Mouse (Mus musculus) splenic B cell, adult 2 months (primary cell): ENCODE data around the gene Catspere2.
"Not testable (repeated sequence)": the region's sequence is repeated elsewhere in the genome, so short reads cannot be mapped to it uniquely, and the experiment has no call there.

ENCODE experiments used
- DNase-seq: peaks from one replicate; pipeline ENCODE4 v3.0.0-alpha.2; 2011; ENCODE audit warnings: low read depth, low spot score
- H3K27me3 ChIP-seq: 2 replicates; pipeline ENCODE4 v1.6.1; 2012; ENCODE audit warnings: mild to moderate bottlenecking, low read length, moderate library complexity, mixed read lengths; ENCODE audit not compliant: control insufficient read depth, poor library complexity, insufficient read depth, severe bottlenecking
- H3K36me3 ChIP-seq: 2 replicates; pipeline ENCODE4 v1.6.1; 2012; ENCODE audit warnings: mild to moderate bottlenecking, low read length, moderate library complexity, mixed read lengths; ENCODE audit not compliant: control insufficient read depth, poor library complexity, insufficient read depth, severe bottlenecking

Catspere2 gene

DNA sequence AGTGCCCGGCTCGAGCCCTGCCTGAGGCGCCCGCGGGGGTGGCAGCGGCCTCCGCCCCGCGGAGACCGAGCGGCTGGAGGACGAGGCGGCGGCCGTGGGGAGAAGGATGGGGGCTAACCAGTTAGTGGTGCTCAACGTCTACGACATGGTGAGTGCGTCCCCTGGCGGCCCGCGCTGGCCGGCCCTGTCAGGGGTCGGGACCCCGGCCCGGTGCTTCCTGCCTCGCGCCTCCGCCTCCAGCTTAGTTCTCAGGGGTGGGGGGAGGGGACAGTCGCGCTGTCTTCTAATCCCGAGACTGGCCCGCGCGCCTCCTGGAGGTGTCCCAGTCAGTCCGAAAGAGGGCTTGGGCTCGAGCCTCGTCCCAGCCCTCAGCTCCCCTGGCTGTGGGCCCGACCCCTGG lies 204.6 kb downstream of the Catspere2 start:
- not testable (repeated sequence) for H3K36me3 ChIP-seq

DNA sequence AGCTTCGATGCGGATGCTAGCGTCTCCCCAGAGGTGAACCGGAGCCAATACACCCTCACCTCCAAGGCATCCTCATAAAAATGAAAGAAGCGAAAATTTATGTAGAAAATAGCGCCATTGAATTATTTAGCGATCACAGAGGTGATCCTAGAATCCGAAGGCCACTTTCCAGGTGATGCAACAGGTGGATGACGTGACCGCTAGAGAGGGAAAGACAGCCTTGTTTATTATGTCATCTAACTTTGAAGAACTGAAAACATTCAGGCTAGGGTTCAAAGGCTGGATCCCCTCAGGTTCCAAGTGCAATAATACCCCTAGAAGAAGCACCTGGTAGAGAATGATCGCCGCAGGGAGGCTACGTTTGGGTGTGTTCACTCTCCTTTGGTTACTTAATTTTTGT lies 205.2 kb downstream of the Catspere2 start:
- peak; percentile 35 for DNase-seq
- H3K36me3 ChIP-seq, result no peaks in the 10 kb centered on the region
- no peaks in the 10 kb centered on the region for H3K27me3 ChIP-seq

More for the DNA sequence above, 204.6 kb downstream of the Catspere2 start:
- peak; percentile 69 for DNase-seq
- H3K27me3 ChIP-seq, result not testable (repeated sequence)

DNA sequence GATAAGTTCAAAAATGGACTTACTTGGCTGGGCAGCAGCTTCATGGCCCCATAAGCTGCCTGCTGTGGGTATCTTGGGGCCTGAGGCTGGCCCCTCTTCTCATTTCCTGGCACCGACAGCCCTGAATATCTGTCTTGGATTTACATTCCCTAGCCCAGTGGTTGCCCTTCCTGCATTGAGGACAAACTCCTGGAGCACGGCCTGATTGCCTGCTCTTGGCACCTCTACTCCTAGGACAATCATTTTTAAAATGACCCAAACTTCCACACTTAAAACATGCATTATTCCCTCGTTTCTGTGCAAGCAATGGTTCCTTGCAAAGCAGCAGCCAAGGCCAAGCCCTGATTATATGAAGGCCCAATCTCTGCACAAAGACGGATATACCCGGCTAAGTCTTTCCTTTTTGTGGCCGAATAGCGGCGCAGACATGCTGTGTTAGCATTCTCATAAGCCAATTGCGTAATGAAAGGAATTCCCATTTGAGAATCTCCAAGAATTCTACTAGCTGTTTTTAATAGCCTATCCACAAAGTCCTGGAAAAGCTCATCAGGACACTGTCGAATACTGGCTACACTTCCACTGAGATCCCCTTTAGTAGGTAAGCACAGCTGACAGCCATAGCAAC lies 222.6 kb downstream of the Catspere2 start:
- Histone ChIP-seq H3K36me3 (no peaks in the 10 kb centered on the region), H3K27me3 (no peaks in the 10 kb centered on the region)
- DNase-seq, result no peak

DNA sequence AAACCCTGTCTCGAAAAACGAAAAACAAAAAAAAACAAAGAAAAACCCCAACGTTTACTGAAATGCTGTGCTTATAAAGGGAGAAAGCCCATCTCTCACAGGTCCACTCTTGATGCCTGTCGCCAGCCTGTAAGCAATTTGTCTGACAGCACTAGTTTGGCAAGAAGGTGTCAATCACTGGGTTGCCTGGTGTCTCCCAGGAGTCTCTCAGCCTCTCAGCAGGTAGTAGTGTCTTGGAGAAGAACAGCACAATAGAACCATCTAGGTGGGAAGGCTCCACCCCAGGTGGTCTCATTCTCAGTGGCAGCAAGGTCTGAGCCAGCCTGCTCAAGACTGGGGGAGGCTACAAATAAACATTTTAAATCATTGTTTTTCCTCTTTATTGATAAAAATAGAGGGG lies 224.6 kb downstream of the Catspere2 start:
- DNase-seq, H3K27me3 ChIP-seq, H3K36me3 ChIP-seq: not testable (repeated sequence)

DNA sequence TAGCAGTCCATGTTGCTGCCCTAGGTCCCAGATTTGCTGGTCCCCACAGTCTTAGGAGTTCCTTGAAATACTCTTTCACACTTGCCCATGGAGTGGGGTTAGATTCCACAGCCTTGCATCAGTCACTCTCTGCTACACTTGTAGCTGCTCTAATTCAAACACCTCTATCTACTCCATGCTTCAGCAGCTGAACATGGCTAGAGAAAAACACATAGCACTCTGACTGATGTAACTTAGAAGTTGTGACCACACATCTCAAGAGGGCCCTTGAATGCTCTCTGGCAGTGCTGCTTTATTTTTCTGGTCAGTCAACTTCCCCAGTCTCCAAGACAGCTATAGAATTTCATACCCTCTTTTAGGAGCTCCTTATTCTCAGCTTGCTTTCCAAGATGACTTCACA lies 226.7 kb downstream of the Catspere2 start:
- Histone ChIP-seq H3K36me3 (no peaks in the 10 kb centered on the region), H3K27me3 (no peaks in the 10 kb centered on the region)
- no peak for DNase-seq

DNA sequence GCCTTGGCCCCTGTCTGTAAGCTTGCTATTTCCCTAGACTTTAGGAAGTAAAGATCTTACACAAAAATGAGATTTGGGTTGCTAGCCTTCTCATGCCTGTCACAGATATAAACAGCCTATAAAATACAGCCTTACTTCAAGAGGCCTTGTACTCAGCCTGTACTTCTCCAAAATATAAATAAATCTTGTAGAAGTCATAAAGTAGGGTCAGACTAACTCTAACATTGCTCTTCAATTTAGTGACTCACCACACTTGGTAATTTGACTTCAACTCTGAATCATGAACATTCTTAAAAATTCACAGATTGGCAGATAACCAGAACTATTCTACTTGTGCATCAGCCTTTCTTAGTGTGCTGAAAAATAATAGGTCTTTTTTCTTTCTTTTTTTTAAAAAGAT lies 233.9 kb downstream of the Catspere2 start:
- Histone ChIP-seq H3K36me3 (no peaks in the 10 kb centered on the region), H3K27me3 (no peaks in the 10 kb centered on the region)
- DNase-seq, result no peak

DNA sequence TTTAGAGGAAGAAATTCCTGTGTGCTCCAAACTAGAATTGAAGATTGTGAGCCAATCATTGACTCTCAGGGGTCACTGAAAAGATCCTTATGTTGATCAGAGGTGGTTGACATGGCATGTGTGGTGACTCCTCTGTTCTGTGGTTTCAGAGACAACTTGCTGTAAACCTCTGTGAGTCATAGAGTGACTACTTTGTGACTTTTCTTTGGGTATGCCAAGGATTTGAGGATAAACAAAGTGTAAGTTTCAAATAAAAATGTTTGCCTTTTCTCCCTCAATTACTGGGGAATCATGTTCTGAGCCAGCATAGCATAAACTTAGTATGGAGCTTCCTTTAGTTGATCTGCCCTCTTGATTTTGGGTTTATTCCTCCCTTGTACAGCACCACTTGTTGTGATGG lies 235.1 kb downstream of the Catspere2 start:
- DNase-seq, result no peak
- Histone ChIP-seq H3K27me3 (no peaks in the 10 kb centered on the region), H3K36me3 (no peaks in the 10 kb centered on the region)

DNA sequence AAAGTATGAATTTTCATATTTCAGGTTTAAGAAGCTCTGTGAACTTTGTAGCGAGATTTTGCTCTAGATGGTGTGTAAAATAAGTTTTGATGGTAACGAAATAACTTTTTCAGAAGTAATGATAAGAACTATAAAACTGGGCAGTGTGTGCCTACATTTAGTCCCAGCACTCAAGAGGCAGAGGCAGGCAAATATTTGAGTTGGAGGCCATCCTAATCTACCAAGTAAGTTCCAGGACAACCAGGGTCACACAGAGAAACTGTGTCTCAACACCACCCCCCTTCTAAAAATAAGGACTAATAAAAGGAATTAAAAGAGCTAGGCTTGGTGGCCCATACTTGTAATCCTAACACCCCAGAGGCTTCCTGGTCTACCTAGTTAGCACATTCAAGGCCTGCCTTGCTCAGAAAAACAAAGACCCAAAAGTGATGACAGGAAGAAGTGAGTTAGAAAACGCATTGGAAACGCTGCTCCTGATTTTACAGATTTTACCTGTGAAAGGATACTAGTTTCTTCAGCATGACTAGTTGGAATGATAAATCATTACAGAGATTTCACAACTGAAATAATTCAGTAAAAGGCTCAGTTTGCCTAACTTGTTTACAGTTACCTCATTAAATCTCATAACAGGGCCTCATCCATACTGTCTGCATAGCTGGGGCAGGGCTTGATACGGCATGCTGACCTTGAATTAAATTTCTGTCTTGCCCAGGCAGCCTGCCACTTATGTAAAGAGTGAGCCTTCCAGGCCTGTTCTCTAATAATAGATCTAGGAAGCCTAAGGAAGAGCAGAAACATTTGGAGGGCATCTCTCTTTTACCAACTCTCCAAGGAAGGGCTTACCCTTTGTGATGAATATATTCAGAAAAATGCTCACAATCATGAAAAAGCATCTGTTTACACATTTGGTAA lies 236.2 kb downstream of the Catspere2 start:
- no peak for DNase-seq
- Histone ChIP-seq H3K27me3 (no peaks in the 10 kb centered on the region), H3K36me3 (no peaks in the 10 kb centered on the region)
